Mouse (Mus musculus) left cerebral cortex, adult 8-10 months (tissue): ENCODE measurements around the gene Vmn1r196. TPM values are rescaled to one million over a fixed set of nuclear protein-coding genes. Genes with fewer than 3 reads are reported as not detected.
"Not testable (repeated sequence)": the region's sequence is repeated elsewhere in the genome, so short reads cannot be mapped to it uniquely, and the experiment has no call there.

Source experiments
- DNase-seq, 2 experiments: peaks; one replicate each; pipeline ENCODE4 v3.0.0; 2022; ENCODE audit warnings: low spot score in 2 of 2
- total RNA-seq, 4 experiments: library from RNA; stranded (reverse); gene quantifications; 2 replicates each; pipeline ENCODE4 v1.2.4; 2022

Gene Vmn1r196
- total RNA-seq, result not detected

- DNase-seq, result no peak
Measured at GRCm38 (mm10) chr13:22289620-22290019, at the start of gene Vmn1r196. Gene Vmn1r196, plus strand, starts transcription at chr13:22289920.

DNA sequence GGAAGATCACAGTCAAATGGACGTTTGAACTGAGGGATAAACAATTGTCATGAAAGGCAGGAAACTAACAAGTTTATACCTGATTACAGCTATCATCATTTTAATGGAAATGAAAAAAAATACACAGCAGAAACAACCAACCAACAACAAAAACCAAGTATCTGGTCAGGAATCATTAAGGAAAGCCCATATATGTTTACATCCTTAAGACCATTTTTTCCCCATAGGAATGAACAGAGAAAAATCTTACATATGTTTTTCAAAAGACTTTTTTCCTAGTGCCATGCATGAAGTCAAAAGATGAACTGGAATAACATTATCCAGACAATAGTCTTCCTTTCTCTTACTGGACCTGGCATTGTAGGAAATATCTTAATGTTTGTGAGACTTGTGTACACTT, 45.8 kb upstream of the Vmn1r196 start, which contains the start of gene Vmn1r194:
Gene Vmn1r194 (plus strand): TSS at position 301 of the 400 bp plus-strand sequence.
- DNase-seq, result no peak

GRCm38 (mm10) chr13:22270222-22270621, 19.5 kb upstream of the Vmn1r196 start, which contains the start of gene Vmn1r195:
Gene Vmn1r195, plus strand, starts transcription at chr13:22270522.
- DNase-seq, result not testable (repeated sequence)

GRCm38 (mm10) chr13:22271721-22272120, 18.0 kb upstream of the Vmn1r196 start:
- no peak for DNase-seq

GRCm38 (mm10) chr13:22284578-22284977, 5.1 kb upstream of the Vmn1r196 start:
- no peak for DNase-seq

DNA sequence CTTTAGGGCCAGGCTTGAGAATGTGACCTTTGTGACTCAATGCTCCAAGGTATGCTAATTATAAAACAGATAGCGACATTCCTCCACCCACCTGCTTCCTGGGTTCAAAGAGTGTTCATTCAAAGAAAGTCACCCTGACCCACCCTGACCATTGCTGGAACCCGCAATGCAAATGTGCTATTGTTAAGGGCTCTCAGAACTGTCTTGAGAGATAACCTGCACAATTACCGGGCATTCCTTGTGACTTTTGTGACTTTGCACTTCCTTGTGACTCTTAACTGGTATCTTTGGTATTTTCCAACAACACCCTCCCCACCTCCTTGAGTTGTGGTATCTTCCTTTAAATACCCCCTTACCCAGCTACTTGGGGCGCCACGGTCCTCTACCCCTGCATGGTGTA, 18.4 kb downstream of the Vmn1r196 start:
- DNase-seq, result not testable (repeated sequence)

GRCm38 (mm10) chr13:22315361-22315760, 25.6 kb downstream of the Vmn1r196 start:
- DNase-seq, result no peak

GRCm38 (mm10) chr13:22317366-22317765, 27.6 kb downstream of the Vmn1r196 start:
- DNase-seq, result no peak

DNA sequence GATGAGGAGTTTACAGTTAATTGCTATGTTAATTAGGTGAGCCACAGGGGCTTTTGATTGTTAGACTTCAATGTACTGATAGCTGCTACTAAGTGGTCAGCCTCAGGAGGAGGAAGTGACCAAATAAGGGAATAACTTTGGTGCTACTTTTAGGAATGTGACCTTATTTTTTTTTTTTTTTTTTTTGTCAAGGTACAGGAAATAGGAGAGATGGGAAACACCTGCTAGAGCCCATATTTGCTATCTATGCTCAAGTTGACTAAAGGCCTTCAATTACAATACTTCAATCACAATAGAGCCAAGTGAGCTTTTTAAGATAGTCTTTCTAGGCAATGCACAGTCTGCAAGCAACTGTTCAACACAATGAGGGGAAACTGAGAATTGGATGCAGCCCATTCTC, 30.4 kb downstream of the Vmn1r196 start:
- DNase-seq, result no peak

DNA sequence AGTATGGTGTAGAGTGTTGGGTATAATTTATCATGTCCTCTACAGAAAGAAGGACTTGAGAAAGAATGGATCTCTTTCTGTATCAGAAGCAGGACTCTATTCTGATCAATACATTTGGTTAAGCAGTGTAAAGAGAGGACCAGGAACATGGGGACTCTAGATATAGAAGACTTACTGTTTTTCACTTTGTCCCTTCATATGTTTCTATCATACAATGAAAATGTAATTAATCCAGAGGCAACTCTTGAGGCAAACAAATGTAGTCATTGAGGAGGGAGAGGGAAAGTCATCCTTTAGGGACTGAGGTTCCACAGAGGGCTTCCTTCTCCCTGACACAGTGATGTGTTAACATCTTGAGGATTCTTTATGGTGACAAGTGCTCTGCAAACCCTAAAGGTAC, 34.6 kb downstream of the Vmn1r196 start, which contains the start of gene Vmn1r197:
Gene Vmn1r197 (plus strand): TSS at position 301 of the 400 bp plus-strand sequence.
- no peak for DNase-seq

- DNase-seq, result no peak
Measured at GRCm38 (mm10) chr13:22333269-22333668, 43.5 kb downstream of the Vmn1r196 start.

GRCm38 (mm10) chr13:22335565-22335964, 45.8 kb downstream of the Vmn1r196 start:
- DNase-seq, result no peak

Other genes starting within 250 kb of the Vmn1r196 start
- 10 to 100 TPM; 62.0 to 71.0 (median 68.4) TPM for gene Hist1h4i, start 248.6 kb upstream of the Vmn1r196 start, total RNA-seq
- 10 to 100 TPM in 3 of 4 experiments, 1 to 10 TPM in 1; 9.0 to 26.2 (median 21.0) TPM for gene Hist1h2ag, start 247.0 kb upstream of the Vmn1r196 start, total RNA-seq
- gene Hist1h2bj, start 246.7 kb upstream of the Vmn1r196 start, total RNA-seq, result 10 to 100 TPM in 2 of 4 experiments, 1 to 10 TPM in 2; 7.2 to 11.6 (median 10.4) TPM
- gene Vmn1r188, start 205.5 kb upstream of the Vmn1r196 start, total RNA-seq, result not detected
- gene Vmn1r189, start 184.1 kb upstream of the Vmn1r196 start, total RNA-seq, result not detected
- not detected for gene Vmn1r191, start 106.0 kb upstream of the Vmn1r196 start, total RNA-seq
- not detected for gene Vmn1r192, start 98.8 kb upstream of the Vmn1r196 start, total RNA-seq
- not detected for gene Vmn1r193, start 66.8 kb upstream of the Vmn1r196 start, total RNA-seq
- not detected for gene Vmn1r194, start 45.7 kb upstream of the Vmn1r196 start, total RNA-seq
- gene Vmn1r195, start 19.4 kb upstream of the Vmn1r196 start, total RNA-seq, result not detected
- under 1 TPM in 1 of 4 experiments, not detected in 3; 0.07 TPM for gene Vmn1r197, start 34.7 kb downstream of the Vmn1r196 start, total RNA-seq
- not detected for gene Vmn1r198, start 60.4 kb downstream of the Vmn1r196 start, total RNA-seq
- gene Vmn1r199, start 89.9 kb downstream of the Vmn1r196 start, total RNA-seq, result not detected
- gene Vmn1r200, start 100.5 kb downstream of the Vmn1r196 start, total RNA-seq, result not detected
- not detected for gene Vmn1r201, start 182.0 kb downstream of the Vmn1r196 start, total RNA-seq
- under 1 TPM in 1 of 4 experiments, not detected in 3; 0.07 TPM for gene Vmn1r202, start 215.5 kb downstream of the Vmn1r196 start, total RNA-seq
- under 1 TPM in 1 of 4 experiments, not detected in 3; 0.07 TPM for gene Vmn1r203, start 228.2 kb downstream of the Vmn1r196 start, total RNA-seq